9 mouse cellular contexts compared by ENCODE assay signal in genomic region chr11:108891871-108892380, GRCm38 (mm10). TPM values are rescaled to one million over a fixed set of nuclear protein-coding genes. Genes with fewer than 3 reads are reported as not detected.
DNase-seq lines count a peak whose midpoint lies in the region; ATAC-seq lines count a peak whose summit lies in the region.
"Had no signal": no experiment of that assay in that cellular context is flagged by ENCODE, and none has a peak within 500 bp of the region (broad histone marks: within the 10 kb centered on the region; RNA-seq: fewer than 3 reads in every experiment).

No protein-coding gene starts in this region.

- intact Hi-C loops in heart, postnatal 14 days (cut with DNase I), result no loop called here

- H3K9ac ChIP-seq in heart, embryonic 16.5 days (ENCODE audit: low read length), result peak overlapping the region; percentile 67
- H3K9ac ChIP-seq in embryonic facial prominence, embryonic 13.5 days, result peak overlapping the region; percentile 75
- H3K9ac ChIP-seq in hindbrain, embryonic 16.5 days (ENCODE audit: low read depth, low read length), result peak overlapping the region; percentile 44; the same call in 1 of the 2 replicates
- H3K9ac ChIP-seq in midbrain, embryonic 14.5 days (replicated peaks; ENCODE audit: low read length), result peak overlapping the region; percentile 35; the same call in 1 of the 2 replicates

- peak overlapping the region; percentile 58 for H3K4me2 ChIP-seq in heart, embryonic 16.5 days (ENCODE audit: low read depth, low read length)
- peak overlapping the region; percentile 67 for H3K4me2 ChIP-seq in embryonic facial prominence, embryonic 13.5 days
- peak overlapping the region; percentile 56 for H3K4me2 ChIP-seq in hindbrain, embryonic 16.5 days (ENCODE audit: low read length)
- peak overlapping the region; percentile 58 for H3K4me2 ChIP-seq in midbrain, embryonic 14.5 days (ENCODE audit: low read length)

- no peak overlapping the region; the same call in 1 of the 2 replicates for H3K27ac ChIP-seq in heart, embryonic 16.5 days (ENCODE audit: low read length)
- H3K27ac ChIP-seq in embryonic facial prominence, embryonic 13.5 days, result peak overlapping the region; percentile 97
- peak overlapping the region; percentile 73 for H3K27ac ChIP-seq in hindbrain, embryonic 16.5 days (ENCODE audit: low read depth, low read length)
- peak overlapping the region; percentile 63 for H3K27ac ChIP-seq in midbrain, embryonic 14.5 days (replicated peaks; ENCODE audit: low read depth, low read length)

- H3K9me3 ChIP-seq in heart, embryonic 16.5 days (replicated peaks; ENCODE audit: control insufficient read depth, low read length), result no peaks in the 10 kb centered on the region
- no peaks in the 10 kb centered on the region for H3K9me3 ChIP-seq in embryonic facial prominence, embryonic 13.5 days
- H3K9me3 ChIP-seq in hindbrain, embryonic 16.5 days (ENCODE audit: control insufficient read depth, low read length), result no peaks in the 10 kb centered on the region
- no peaks in the 10 kb centered on the region for H3K9me3 ChIP-seq in midbrain, embryonic 14.5 days (ENCODE audit: control insufficient read depth, low read length)

- ATAC-seq in heart, embryonic 16.5 days (replicated peaks; ENCODE audit: extremely low read depth, insufficient read depth, low FRiP score), result no peak
- no peak for ATAC-seq in embryonic facial prominence, embryonic 13.5 days (ENCODE audit: insufficient number of reproducible peaks, insufficient read depth, low FRiP score, low TSS enrichment, low read depth)
- ATAC-seq in hindbrain, embryonic 16.5 days, result no peak
- no peak for ATAC-seq in midbrain, embryonic 14.5 days (ENCODE audit: low FRiP score, low TSS enrichment)

- H3K27me3 ChIP-seq in heart, embryonic 16.5 days (ENCODE audit: control insufficient read depth, insufficient read depth, low read length), result peaks cover 6% of the 10 kb centered on the region
- H3K27me3 ChIP-seq in embryonic facial prominence, embryonic 13.5 days, result no peaks in the 10 kb centered on the region
- H3K27me3 ChIP-seq in hindbrain, embryonic 16.5 days (replicated peaks; ENCODE audit: control insufficient read depth, insufficient read depth, low read length), result no peaks in the 10 kb centered on the region
- no peaks in the 10 kb centered on the region for H3K27me3 ChIP-seq in midbrain, embryonic 14.5 days (ENCODE audit: control insufficient read depth, insufficient read depth, low read length)

- WGBS in heart, embryonic 16.5 days, result 4% methylated on average over 21 of the region's 21 CpGs
- WGBS in embryonic facial prominence, embryonic 13.5 days, result 2% methylated on average over 21 of the region's 21 CpGs
- WGBS in hindbrain, embryonic 16.5 days, result 4% methylated on average over 21 of the region's 21 CpGs
- 2% methylated on average over 21 of the region's 21 CpGs for WGBS in midbrain, embryonic 14.5 days

- DNase-seq in heart, postnatal 14 days, result no peak
- DNase-seq in midbrain, embryonic 14.5 days, result peak; percentile 36
- DNase-seq in retina, embryonic 14.5 days (ENCODE audit: low spot score), result no peak
- DNase-seq in gastrocnemius, postnatal 25 days, result no peak
- no peak for DNase-seq in adrenal gland, adult (ENCODE audit: inconsistent age in 2 of 2, low spot score in 1 of 2)
- DNase-seq: cerebellum, postnatal 25 days had no signal

- H3K4me3 ChIP-seq in heart, embryonic 16.5 days (ENCODE audit: low read length), result peak overlapping the region; percentile 47
- peak overlapping the region; percentile 39 for H3K4me3 ChIP-seq in embryonic facial prominence, embryonic 13.5 days
- H3K4me3 ChIP-seq in hindbrain, embryonic 16.5 days (ENCODE audit: low read length), result peak overlapping the region; percentile 30
- H3K4me3 ChIP-seq in midbrain, embryonic 14.5 days (replicated peaks; ENCODE audit: low read depth, low read length), result peak overlapping the region; percentile 28

- H3K36me3 ChIP-seq in heart, embryonic 16.5 days (ENCODE audit: control insufficient read depth, insufficient read depth), result no peaks in the 10 kb centered on the region
- no peaks in the 10 kb centered on the region for H3K36me3 ChIP-seq in embryonic facial prominence, embryonic 13.5 days
- no peaks in the 10 kb centered on the region for H3K36me3 ChIP-seq in hindbrain, embryonic 16.5 days (ENCODE audit: control insufficient read depth, insufficient read depth, low read length)
- no peaks in the 10 kb centered on the region for H3K36me3 ChIP-seq in midbrain, embryonic 14.5 days (ENCODE audit: control insufficient read depth, insufficient read depth, low read length)

- H3K4me1 ChIP-seq in heart, embryonic 16.5 days (ENCODE audit: control insufficient read depth, insufficient read depth, low read length), result peaks cover 2% of the 10 kb centered on the region; the same call in 1 of the 2 replicates
- peaks cover 61% of the 10 kb centered on the region for H3K4me1 ChIP-seq in embryonic facial prominence, embryonic 13.5 days
- peaks cover 22% of the 10 kb centered on the region for H3K4me1 ChIP-seq in hindbrain, embryonic 16.5 days (ENCODE audit: control insufficient read depth, insufficient read depth, low read depth, low read length)
- H3K4me1 ChIP-seq in midbrain, embryonic 14.5 days (ENCODE audit: control insufficient read depth, insufficient read depth, low read length), result peaks cover 31% of the 10 kb centered on the region

RNA-seq across cellular contexts. Expression of gene Axin2, which starts 28.2 kb away (rescaled TPM):
- 1.6 TPM in 2 replicates for polyA plus RNA-seq in heart, embryonic 16.5 days (2015; fragmentation: Nextera tagmentation; extraction: Ambion mirVana)
- 1 to 10 TPM; 5.3 to 5.7 TPM for total RNA-seq in heart, postnatal 14 days (2021)
- 17.4 and 25.1 TPM in 2 replicates for polyA plus RNA-seq in embryonic facial prominence, embryonic 13.5 days (2015; fragmentation: Nextera tagmentation; extraction: Ambion mirVana)
- polyA plus RNA-seq in hindbrain, embryonic 16.5 days (2015; fragmentation: Nextera tagmentation; extraction: Ambion mirVana), result 7.2 and 7.7 TPM in 2 replicates
- polyA plus RNA-seq in midbrain, embryonic 14.5 days (2014; fragmentation: Nextera tagmentation; extraction: Ambion mirVana), result 14.1 and 19.4 TPM in 2 replicates
- total RNA-seq in gastrocnemius, postnatal 25 days (2021), result 1 to 10 TPM; 9.5 to 9.8 TPM
